Mouse (Mus musculus): Measurements from ENCODE around the gene Dop1b. TPM values are rescaled to one million over a fixed set of nuclear protein-coding genes. Genes with fewer than 3 reads are reported as not detected.
A peak's percentile ranks its signal among the peaks of the same experiment; 100 is the strongest.
"Not testable (repeated sequence)": the region's sequence is repeated elsewhere in the genome, so short reads cannot be mapped to it uniquely, and the experiment has no call there.

The Dop1b gene
- polyA plus RNA-seq, 1 experiment from 2014 or later = 31.0 TPM

DNA sequence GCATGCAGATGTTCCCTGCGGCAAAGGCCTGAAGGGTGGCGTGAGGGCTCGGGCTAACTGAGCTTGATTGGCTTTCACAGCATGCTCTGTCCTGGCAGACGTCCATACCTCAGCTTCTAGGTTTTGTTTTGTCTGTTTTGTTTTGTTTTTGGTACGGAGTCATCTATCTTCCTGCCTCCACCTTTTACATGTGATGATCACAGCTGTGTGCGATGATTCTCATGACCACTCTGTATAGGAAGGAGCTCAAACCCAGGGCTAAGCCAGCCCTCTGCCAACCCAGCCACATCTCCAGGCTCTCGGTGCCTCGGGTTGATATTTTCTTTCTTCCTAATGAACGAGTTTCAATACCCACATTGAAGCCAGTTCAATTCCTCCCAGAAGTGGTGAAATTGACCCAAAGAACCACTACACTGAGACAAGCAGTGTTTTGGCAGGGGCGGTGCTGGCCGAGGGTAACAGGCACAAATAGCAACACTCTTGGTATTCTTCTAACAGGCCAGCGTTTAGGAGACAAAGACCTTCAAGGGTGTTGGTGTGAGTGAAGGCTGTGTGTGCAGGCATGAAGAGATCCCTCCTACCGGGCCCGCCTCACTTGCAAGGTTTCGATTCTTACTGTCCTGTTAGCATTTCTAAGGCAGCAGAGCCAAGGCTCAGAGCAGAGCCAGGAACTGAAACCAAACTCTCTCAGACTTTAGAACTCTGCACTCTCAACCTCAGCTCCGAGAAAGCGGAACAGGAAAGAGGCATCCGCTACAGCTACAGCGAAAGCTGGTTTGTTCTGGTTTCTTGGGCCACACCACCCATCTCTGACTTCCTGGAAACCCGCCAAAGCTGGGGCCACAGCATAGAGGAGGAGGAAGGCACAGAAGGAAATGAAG, 104.4 kb downstream of the Dop1b start:
- Histone ChIP-seq H3K36me3 (peaks cover 19% of the 10 kb centered on the region), H3K27ac (peak overlapping the region; percentile 67), H3K9ac (no peak overlapping the region), H3K4me2 (peak overlapping the region; percentile 15; the same call in 1 of the 2 replicates), H3K27me3 (no peaks in the 10 kb centered on the region), H3K4me3 (no peak overlapping the region), H3K4me1 (replicated peaks) (peaks cover 9% of the 10 kb centered on the region; the same call in 1 of the 2 replicates), H3K9me3 (peaks cover 6% of the 10 kb centered on the region; the same call in 1 of the 2 replicates)
- 47% methylated on average over 20 of the region's 20 CpGs for WGBS
- ATAC-seq (ENCODE audit: low FRiP score) = no peak

DNA sequence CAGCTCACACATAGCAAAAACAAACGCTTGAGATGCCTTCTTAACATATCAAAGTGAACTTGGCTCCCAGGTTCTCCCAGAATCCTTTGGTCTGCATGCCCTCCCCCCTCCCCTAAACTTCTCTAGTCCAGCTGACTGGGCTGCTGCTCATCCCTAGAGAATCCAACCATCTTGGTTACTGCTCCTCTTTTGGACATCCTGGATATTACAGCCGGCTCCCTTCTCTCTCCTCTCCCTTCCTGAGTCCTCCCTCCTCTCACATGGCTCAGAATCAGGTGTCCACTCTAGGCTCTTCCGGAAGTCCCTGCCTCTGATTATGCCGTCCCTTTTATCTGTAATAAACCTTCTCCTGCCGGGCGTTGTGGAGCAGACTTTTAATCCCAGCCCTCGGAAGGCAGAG, 105.2 kb downstream of the Dop1b start:
- H3K9me3 ChIP-seq = no peaks in the 10 kb centered on the region
- H3K4me1 ChIP-seq (replicated peaks) = peaks cover 9% of the 10 kb centered on the region; the same call in 1 of the 2 replicates
- no peak overlapping the region for H3K4me2 ChIP-seq
- H3K36me3 ChIP-seq = peaks cover 11% of the 10 kb centered on the region
- H3K27me3 ChIP-seq = no peaks in the 10 kb centered on the region
- no peak for ATAC-seq (ENCODE audit: low FRiP score)
- no peak overlapping the region for H3K4me3 ChIP-seq
- H3K9ac ChIP-seq = no peak overlapping the region
- 77% methylated on average over 7 of the region's 7 CpGs for WGBS
- H3K27ac ChIP-seq = peak overlapping the region; percentile 67

GRCm38 (mm10) chr16:93817371-93817770, 105.7 kb downstream of the Dop1b start:
- Histone ChIP-seq H3K9me3 (no peaks in the 10 kb centered on the region), H3K27me3 (no peaks in the 10 kb centered on the region), H3K36me3 (peaks cover 6% of the 10 kb centered on the region), H3K9ac (no peak overlapping the region), H3K4me3 (no peak overlapping the region), H3K4me1 (replicated peaks) (peaks cover 9% of the 10 kb centered on the region; the same call in 1 of the 2 replicates), H3K27ac (no peak overlapping the region), H3K4me2 (no peak overlapping the region)
- WGBS = 88% methylated on average over 5 of the region's 5 CpGs
- no peak for ATAC-seq (ENCODE audit: low FRiP score)

DNA sequence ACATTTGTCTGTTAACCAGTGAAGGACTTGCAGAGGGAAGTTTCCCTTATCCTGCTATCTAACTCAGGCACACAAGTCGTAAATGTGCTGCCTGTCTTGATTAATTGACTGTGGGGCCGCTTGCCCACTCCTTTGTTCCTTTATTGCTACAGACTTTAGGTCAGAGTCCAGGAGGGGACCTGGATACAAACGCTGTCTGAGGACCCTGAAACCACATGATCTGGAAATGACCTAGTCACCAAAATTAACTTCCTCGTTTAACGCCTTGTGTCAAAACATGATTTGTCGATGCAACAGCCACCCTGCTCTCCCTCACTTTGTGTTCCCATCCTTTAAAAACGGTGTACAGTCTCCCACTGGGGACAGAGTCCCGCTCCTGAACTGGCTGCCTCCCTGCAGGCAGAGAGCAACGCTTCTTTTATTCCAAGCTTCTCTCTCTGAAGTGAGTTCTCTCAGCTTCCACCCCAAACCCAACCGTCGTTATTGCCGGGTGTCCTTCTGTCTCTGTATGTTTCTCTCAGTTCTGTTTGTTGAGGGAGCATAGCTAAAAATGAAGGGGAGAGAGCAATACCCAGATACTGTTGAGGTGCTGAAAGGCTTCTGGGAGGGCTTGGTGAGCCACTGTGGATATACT, 107.1 kb downstream of the Dop1b start:
- H3K4me3 ChIP-seq = no peak overlapping the region
- peaks cover 7% of the 10 kb centered on the region; the same call in 1 of the 2 replicates for H3K9me3 ChIP-seq
- no peaks in the 10 kb centered on the region for H3K27me3 ChIP-seq
- no peak overlapping the region for H3K4me2 ChIP-seq
- H3K9ac ChIP-seq = no peak overlapping the region
- no peak overlapping the region for H3K27ac ChIP-seq
- no peak for ATAC-seq (ENCODE audit: low FRiP score)
- peaks cover 4% of the 10 kb centered on the region; the same call in 1 of the 2 replicates for H3K36me3 ChIP-seq
- WGBS = 43% methylated on average over 12 of the region's 12 CpGs
- H3K4me1 ChIP-seq (replicated peaks) = peaks cover 9% of the 10 kb centered on the region; the same call in 1 of the 2 replicates

- Histone ChIP-seq H3K27ac (no peak overlapping the region), H3K4me3 (no peak overlapping the region), H3K9ac (no peak overlapping the region), H3K9me3 (peaks cover 7% of the 10 kb centered on the region; the same call in 1 of the 2 replicates), H3K4me2 (no peak overlapping the region), H3K27me3 (no peaks in the 10 kb centered on the region), H3K4me1 (replicated peaks) (peaks cover 9% of the 10 kb centered on the region; the same call in 1 of the 2 replicates), H3K36me3 (no peaks in the 10 kb centered on the region)
- no peak for ATAC-seq (ENCODE audit: low FRiP score)
- 74% methylated on average over 4 of the region's 4 CpGs for WGBS
Measured at GRCm38 (mm10) chr16:93819325-93819696, 107.6 kb downstream of the Dop1b start.

GRCm38 (mm10) chr16:93820040-93820439, 108.3 kb downstream of the Dop1b start:
- no peak overlapping the region for H3K4me3 ChIP-seq
- H3K36me3 ChIP-seq = no peaks in the 10 kb centered on the region
- H3K4me1 ChIP-seq (replicated peaks) = peaks cover 9% of the 10 kb centered on the region; the same call in 1 of the 2 replicates
- WGBS = 85% methylated on average over 1 of the region's 1 CpGs
- no peak overlapping the region for H3K27ac ChIP-seq
- ATAC-seq (ENCODE audit: low FRiP score) = no peak
- H3K27me3 ChIP-seq = no peaks in the 10 kb centered on the region
- H3K4me2 ChIP-seq = no peak overlapping the region
- no peak overlapping the region for H3K9ac ChIP-seq
- H3K9me3 ChIP-seq = peaks cover 7% of the 10 kb centered on the region; the same call in 1 of the 2 replicates

DNA sequence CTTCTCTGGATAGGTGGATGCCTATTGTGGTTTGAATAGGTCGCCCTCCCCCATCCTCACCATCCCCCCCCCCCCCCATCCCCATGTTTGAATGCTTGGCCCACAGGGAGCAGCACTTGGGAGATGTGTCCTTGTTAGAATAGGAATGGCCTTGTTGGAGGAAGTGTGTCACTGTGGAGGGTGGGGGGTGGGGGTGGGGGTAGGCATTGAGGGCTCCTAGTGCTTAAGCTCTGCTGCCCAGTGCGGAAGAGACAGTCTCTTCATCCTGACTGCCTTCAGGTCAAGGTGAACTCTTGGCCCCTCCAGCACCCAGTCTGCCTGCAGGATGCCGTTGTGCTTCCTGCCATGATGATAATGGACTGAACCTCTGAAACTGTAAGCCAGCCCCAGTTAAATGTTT, 110.0 kb downstream of the Dop1b start:
- no peak overlapping the region for H3K9ac ChIP-seq
- WGBS = 89% methylated on average over 3 of the region's 3 CpGs
- no peaks in the 10 kb centered on the region for H3K36me3 ChIP-seq
- no peak for ATAC-seq (ENCODE audit: low FRiP score)
- H3K4me3 ChIP-seq = no peak overlapping the region
- no peaks in the 10 kb centered on the region for H3K27me3 ChIP-seq
- peaks cover 9% of the 10 kb centered on the region; the same call in 1 of the 2 replicates for H3K4me1 ChIP-seq (replicated peaks)
- H3K27ac ChIP-seq = no peak overlapping the region
- H3K4me2 ChIP-seq = no peak overlapping the region
- peaks cover 7% of the 10 kb centered on the region; the same call in 1 of the 2 replicates for H3K9me3 ChIP-seq

DNA sequence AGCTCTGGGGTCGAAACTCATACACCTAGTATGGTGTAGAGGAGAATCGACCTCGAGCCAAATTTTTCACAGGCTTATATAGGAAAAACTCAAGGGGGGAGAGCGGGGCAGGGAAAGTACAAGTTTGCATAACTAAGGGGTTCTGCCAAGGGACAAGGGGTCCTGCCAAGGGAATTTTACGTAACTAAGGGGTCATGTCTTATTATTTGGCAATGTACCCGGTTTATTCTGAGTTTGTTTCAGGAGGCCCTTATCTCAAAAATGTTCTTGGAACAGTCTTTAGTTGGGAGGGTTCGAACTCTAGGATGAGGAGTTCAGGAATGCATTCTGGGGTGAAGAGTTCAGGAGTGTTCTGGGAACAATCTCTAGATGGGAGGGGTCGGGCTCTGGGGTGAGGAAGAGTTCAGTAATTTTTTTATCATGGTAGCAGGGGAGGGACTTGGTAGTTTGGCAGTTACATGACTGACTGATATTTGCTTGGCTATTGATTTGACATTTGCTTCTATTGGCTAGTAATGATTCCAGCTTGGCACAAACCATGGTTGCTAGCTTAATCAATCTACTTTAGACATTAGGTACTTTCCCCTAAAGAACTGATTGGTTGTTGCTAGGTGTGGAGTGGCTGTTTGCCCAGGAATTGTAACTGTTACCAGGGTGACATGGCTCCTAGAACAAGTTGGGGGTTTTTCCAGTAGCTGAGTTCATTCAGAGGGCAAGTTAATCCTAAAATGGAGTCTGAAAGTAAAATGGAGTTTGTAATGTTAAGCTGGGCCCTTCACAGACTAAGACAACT, 110.9 kb downstream of the Dop1b start:
- not testable (repeated sequence) for H3K36me3 ChIP-seq; H3K4me2 ChIP-seq; H3K4me1 ChIP-seq (replicated peaks); ATAC-seq (ENCODE audit: low FRiP score); H3K4me3 ChIP-seq; H3K9ac ChIP-seq; H3K27ac ChIP-seq; H3K27me3 ChIP-seq; H3K9me3 ChIP-seq
- 90% methylated on average over 5 of the region's 8 CpGs for WGBS

GRCm38 (mm10) chr16:93824799-93825198, 113.1 kb downstream of the Dop1b start:
- WGBS = 86% methylated on average over 4 of the region's 4 CpGs
- Histone ChIP-seq H3K4me1 (replicated peaks) (no peaks in the 10 kb centered on the region), H3K4me3 (no peak overlapping the region), H3K9me3 (peaks cover 7% of the 10 kb centered on the region; the same call in 1 of the 2 replicates), H3K36me3 (no peaks in the 10 kb centered on the region), H3K27ac (no peak overlapping the region), H3K9ac (no peak overlapping the region), H3K27me3 (no peaks in the 10 kb centered on the region), H3K4me2 (no peak overlapping the region)
- ATAC-seq (ENCODE audit: low FRiP score) = no peak

DNA sequence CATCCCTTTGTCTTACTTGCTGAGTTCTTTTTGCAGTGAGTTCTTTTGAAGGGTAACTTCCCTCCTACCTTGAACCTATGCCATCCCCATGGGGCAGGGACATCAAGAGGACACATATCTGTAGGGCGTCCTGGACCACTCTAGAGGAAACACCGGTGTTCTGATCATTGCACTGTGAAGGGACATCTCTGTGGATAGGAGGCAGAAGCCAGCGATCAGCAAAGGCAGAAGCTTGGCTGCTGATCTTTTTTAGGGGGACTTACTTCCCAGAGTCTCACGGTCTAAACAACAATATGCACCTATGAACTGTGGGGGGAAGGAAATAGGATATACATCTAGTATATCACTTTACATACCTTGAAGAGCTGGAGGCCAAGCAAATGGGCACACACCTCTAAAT, 113.8 kb downstream of the Dop1b start:
- Histone ChIP-seq H3K9me3 (peaks cover 7% of the 10 kb centered on the region; the same call in 1 of the 2 replicates), H3K4me2 (no peak overlapping the region), H3K4me3 (no peak overlapping the region), H3K4me1 (replicated peaks) (no peaks in the 10 kb centered on the region), H3K27ac (no peak overlapping the region), H3K27me3 (no peaks in the 10 kb centered on the region), H3K36me3 (no peaks in the 10 kb centered on the region), H3K9ac (no peak overlapping the region)
- 91% methylated on average over 4 of the region's 4 CpGs for WGBS
- no peak for ATAC-seq (ENCODE audit: low FRiP score)

GRCm38 (mm10) chr16:93826054-93826453, 114.3 kb downstream of the Dop1b start:
- Histone ChIP-seq H3K4me3 (no peak overlapping the region), H3K27ac (no peak overlapping the region), H3K4me1 (replicated peaks) (no peaks in the 10 kb centered on the region), H3K4me2 (no peak overlapping the region), H3K9ac (no peak overlapping the region), H3K27me3 (no peaks in the 10 kb centered on the region), H3K36me3 (no peaks in the 10 kb centered on the region), H3K9me3 (peaks cover 7% of the 10 kb centered on the region; the same call in 1 of the 2 replicates)
- 67% methylated on average over 10 of the region's 11 CpGs for WGBS
- ATAC-seq (ENCODE audit: low FRiP score) = no peak

DNA sequence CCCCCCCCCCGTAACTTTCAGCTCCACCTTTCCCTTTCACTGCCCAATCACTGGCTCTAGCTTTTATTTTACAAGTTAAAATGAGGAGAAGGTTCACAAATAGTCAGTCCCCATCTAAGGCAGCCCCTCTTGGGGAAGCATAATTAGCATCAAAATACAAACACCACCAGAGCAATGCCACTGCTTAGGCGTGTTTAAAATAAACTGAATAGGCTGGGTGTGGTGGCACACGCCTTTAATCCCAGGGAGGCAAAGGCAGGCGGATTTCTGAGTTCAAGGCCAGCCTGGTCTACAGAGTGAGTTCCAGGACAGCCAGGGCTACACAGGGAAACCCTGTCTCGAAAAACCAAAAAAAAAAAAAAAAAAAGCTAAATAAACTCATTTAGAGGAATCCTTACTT, 114.8 kb downstream of the Dop1b start:
- not testable (repeated sequence) for H3K9me3 ChIP-seq; H3K4me1 ChIP-seq (replicated peaks); H3K4me2 ChIP-seq; H3K27me3 ChIP-seq; H3K36me3 ChIP-seq; H3K27ac ChIP-seq; H3K4me3 ChIP-seq; H3K9ac ChIP-seq; ATAC-seq (ENCODE audit: low FRiP score)
- WGBS = 34% methylated on average over 4 of the region's 5 CpGs
